Mouse (Mus musculus) erythroblast, embryonic 14.5 days (primary cell): Measurements from ENCODE around the gene Fank1.

Experiments used
- GATA1 ChIP-seq: IDR thresholded peaks from 2 replicates; pipeline ENCODE4 v1.6.1; 2012; ENCODE audit warnings: low read length, inconsistent platforms, mixed read lengths
- TAL1 ChIP-seq: IDR thresholded peaks from 3 replicates; pipeline ENCODE4 v1.6.1; 2012; ENCODE audit warnings: low read length, inconsistent platforms, mixed read lengths

DNA sequence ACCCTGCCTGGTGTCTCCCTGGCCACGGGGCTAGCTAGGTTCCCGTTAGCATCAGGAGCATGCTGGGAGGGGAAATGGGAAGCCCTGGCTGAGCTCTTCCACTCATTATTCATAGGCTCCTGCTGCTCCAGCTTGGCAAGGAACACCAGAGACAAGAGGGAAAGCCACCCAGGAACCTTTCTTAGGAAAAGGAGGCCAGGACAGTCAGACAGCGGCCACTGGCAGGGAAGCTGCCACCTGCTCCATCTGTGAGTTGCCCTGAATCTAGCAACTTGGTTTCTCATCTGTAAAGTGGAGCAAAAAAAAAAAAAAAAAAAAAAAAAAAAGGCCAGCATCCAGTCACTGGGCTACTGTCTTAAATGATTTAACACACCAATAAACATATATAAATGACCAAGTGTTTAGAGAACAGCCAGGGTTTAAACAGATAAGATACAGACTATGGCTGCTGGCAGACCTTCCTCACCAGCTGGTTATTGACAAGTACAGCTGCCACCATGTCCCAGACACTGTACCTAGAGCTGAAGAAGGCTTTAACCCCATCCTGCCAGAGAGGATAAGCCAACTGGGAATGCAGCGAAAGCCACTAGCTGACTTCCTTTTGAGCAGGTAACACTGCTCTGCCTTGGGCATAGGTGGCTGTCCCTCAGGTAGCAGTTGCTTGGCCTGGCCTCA, 44.6 kb upstream of the Fank1 start:
- TF ChIP-seq GATA1 (no peak), TAL1 (no peak)
